Mouse (Mus musculus) left cerebral cortex, adult 11 months (tissue): ENCODE results near the gene Sh3rf3.
A peak's percentile ranks its signal among the peaks of the same experiment; 100 is the strongest.

Source experiments
- DNase-seq: peaks from one replicate; pipeline ENCODE4 v3.0.0; 2022; ENCODE audit warnings: low spot score

Sh3rf3 gene

GRCm38 (mm10) chr10:58921643-58922188 is 108.6 kb downstream of the Sh3rf3 start:
- DNase-seq: no peak

GRCm38 (mm10) chr10:58922216-58922829 is 109.2 kb downstream of the Sh3rf3 start:
- DNase-seq: no peak

- no peak for DNase-seq
Observed at GRCm38 (mm10) chr10:58922993-58923392, 109.8 kb downstream of the Sh3rf3 start.

DNA sequence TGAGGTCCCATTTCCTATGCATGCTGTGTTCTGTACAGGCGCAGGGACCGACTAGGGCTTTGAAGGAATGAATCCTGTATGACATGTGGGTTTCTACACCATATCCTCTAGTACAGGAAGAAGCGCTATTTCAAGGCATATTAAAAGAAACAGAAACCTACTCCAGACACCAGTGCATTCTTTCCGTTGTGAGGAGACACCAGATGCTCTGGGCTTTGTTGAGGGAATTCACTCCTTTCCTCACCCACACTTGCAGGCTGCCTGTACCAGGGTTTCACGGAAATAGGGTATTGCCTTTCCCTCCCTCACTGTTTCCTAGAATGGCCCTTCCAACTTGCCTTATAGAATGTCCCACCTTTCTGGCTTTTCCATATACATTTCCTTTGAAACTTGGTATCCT is 113.4 kb downstream of the Sh3rf3 start:
- DNase-seq: no peak

DNA sequence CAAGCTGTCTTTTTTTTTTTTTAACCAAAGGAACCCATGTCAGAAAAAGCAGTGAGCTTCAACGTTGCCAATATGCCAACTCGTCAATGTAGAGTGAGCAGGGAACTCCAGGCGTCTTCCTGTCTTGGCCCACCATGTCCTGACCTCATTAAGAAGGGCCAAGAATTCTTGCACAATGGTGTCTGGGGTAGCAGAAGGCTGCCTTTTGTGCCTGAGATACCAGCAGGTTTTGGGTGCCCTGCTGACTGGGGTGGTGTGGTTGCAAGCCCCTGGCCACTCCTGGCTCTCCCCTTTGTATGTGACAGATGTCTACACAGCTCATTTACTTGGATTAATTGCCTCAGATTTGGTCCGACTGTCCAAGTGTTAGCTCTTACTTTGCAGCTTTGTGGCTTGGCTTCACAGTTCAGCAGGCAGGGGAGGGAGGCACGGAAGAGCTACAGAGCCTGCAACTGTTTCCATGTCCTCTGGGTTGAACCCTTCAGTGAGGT is 115.8 kb downstream of the Sh3rf3 start:
- no peak for DNase-seq

- DNase-seq: no peak
Observed at GRCm38 (mm10) chr10:58932151-58932773, 119.1 kb downstream of the Sh3rf3 start.

GRCm38 (mm10) chr10:58935606-58936005 is 122.4 kb downstream of the Sh3rf3 start:
- no peak for DNase-seq

GRCm38 (mm10) chr10:58936441-58936860 is 123.3 kb downstream of the Sh3rf3 start:
- peak; percentile 32 for DNase-seq

GRCm38 (mm10) chr10:58937521-58937920 is 124.4 kb downstream of the Sh3rf3 start:
- DNase-seq: no peak

GRCm38 (mm10) chr10:58942819-58943218 is 129.7 kb downstream of the Sh3rf3 start:
- DNase-seq: no peak

GRCm38 (mm10) chr10:58943661-58944400 is 130.7 kb downstream of the Sh3rf3 start:
- no peak for DNase-seq

- DNase-seq: no peak
Observed at GRCm38 (mm10) chr10:58944930-58945329, 131.8 kb downstream of the Sh3rf3 start.

GRCm38 (mm10) chr10:58949770-58950638 is 136.8 kb downstream of the Sh3rf3 start:
- DNase-seq: no peak

DNA sequence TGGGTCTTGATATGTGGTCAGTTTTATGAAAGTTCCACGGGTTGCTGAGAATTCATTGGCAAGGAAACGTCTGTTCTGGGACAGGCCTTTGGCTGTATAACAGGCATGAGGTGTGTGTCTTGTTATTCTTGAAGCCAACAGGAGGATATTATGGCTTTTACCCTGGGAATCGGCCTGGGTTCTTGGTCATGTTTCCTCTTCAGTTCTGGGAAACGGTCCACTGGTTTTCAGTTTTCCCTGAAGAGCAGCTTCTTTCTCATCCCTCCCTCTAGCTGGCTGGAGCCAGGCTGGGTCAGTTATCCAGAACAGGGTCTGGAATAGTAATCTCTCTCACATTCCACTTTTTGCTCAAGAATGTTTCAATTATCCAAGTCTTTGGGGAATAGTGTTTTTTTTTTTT is 147.0 kb downstream of the Sh3rf3 start:
- no peak for DNase-seq

- DNase-seq: no peak
Observed at GRCm38 (mm10) chr10:58968236-58968635, 155.1 kb downstream of the Sh3rf3 start.

GRCm38 (mm10) chr10:58969351-58969750 is 156.2 kb downstream of the Sh3rf3 start:
- no peak for DNase-seq

DNA sequence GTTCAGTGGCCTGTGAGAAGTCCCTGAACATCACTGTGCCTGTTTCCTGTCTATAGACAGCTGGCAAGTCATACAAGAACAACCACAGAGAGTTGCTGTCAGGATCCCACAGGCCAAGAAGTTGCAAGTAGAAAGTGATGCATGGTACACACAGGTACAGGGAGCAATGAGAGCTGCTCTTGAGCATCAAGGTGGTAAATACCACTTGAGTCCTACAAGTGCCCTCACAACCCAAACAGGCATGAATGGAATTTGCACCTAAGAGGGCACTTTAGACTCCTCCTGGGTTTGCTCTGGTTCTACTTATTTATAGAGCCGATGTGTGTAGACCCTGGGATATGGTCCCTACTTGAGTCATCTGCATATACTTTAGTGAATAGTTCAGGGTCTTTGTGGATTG is 159.0 kb downstream of the Sh3rf3 start:
- no peak for DNase-seq

DNA sequence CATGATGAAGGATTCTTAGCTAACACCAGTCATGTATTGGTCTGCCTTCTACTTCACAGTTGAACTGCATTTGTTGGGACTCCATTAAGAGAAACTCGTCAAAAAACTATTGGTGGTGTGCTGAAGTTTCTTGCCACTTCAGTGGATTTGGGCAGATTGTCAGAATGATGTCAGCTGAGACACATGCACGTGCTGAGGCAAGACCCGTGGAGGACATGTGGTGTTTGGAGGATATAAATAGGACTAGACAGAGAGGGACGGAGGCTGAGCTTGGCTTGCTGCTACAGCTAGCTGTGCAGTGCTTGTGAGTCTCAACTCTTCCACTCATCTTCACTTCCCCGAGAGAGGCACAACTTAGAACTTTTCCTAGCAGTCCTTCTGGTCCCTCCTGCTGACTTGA is 161.0 kb downstream of the Sh3rf3 start:
- DNase-seq: no peak

- no peak for DNase-seq
Observed at GRCm38 (mm10) chr10:58979320-58979959, 166.3 kb downstream of the Sh3rf3 start.

DNA sequence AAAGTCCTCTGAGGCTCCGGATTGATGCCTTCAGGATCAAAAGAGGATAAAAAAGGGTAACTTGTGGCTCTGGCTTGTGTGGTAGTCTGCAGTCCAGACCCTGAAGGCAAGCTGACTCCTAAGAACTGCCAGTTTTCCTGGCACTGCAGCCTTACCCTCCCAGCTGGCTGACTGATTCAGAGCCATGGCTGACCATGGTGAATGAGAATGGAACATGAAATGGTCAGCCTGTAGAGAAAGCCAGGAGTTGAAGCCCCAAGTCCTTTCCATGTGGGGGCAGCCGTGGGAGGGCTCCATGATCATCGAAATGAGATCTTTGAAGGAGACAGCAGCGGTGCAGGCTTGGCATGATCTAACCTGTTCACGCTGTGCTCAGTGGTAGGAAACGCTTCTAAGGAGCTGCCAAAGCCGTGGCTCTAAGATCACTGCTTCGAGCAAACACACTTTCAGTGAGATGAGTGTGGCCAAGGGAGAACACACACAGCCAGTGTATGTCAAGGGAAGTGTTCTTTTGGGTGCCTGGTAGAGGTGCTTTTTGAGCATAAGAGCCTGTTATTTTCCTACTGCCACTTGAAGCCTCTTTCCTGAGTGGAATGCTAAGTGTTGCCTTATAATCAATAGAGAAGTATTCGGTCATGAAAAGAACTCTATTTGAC is 168.6 kb downstream of the Sh3rf3 start:
- no peak for DNase-seq
